Mouse (Mus musculus) natural killer cell, adult 2 months (primary cell): ENCODE results near the gene Eif2b4.
A peak's percentile ranks its signal among the peaks of the same experiment; 100 is the strongest.
"Not testable (repeated sequence)": the region's sequence is repeated elsewhere in the genome, so short reads cannot be mapped to it uniquely, and the experiment has no call there.

Experiments used
- DNase-seq, 2 experiments: peaks; one replicate each; pipeline ENCODE4 v3.0.0; 2022; ENCODE audit warnings: low spot score in 2 of 2

Gene Eif2b4

GRCm38 (mm10) chr5:31192939-31193630 lies at the start of gene Eif2b4, which contains the start of gene Snx17:
Eif2b4 (minus strand) TSS chr5:31193430.
Snx17 (plus strand) TSS chr5:31193227.
- peak; percentile 98 to 99 for DNase-seq

- DNase-seq, result no peak
These were observed 49.0 kb upstream of the Eif2b4 start for GRCm38 (mm10) chr5:31242191-31242590.

- DNase-seq, result no peak
These were observed 48.3 kb upstream of the Eif2b4 start for GRCm38 (mm10) chr5:31241522-31242034.

- DNase-seq, result peak; percentile 93
These were observed 47.6 kb upstream of the Eif2b4 start, which contains the start of the genes Nrbp1 and Gm9970 for GRCm38 (mm10) chr5:31240637-31241521. Nrbp1 (plus strand) TSS chr5:31240864. Gm9970 (minus strand) TSS chr5:31241232.

- no peak for DNase-seq
These were observed 33.4 kb upstream of the Eif2b4 start for GRCm38 (mm10) chr5:31226641-31227040.

- DNase-seq, result no peak
These were observed 29.5 kb upstream of the Eif2b4 start for GRCm38 (mm10) chr5:31222696-31223095.

GRCm38 (mm10) chr5:31221304-31221945 lies 28.2 kb upstream of the Eif2b4 start:
- DNase-seq, result peak in 1 of 2 experiments; percentile 32

GRCm38 (mm10) chr5:31220448-31221303 lies 27.4 kb upstream of the Eif2b4 start, which contains the start of gene Ppm1g:
Ppm1g (minus strand) TSS chr5:31220687.
- DNase-seq, result peak; percentile 97

GRCm38 (mm10) chr5:31219911-31220447 lies 26.7 kb upstream of the Eif2b4 start:
- no peak for DNase-seq

- no peak for DNase-seq
These were observed 26.2 kb upstream of the Eif2b4 start for GRCm38 (mm10) chr5:31219474-31219873.

GRCm38 (mm10) chr5:31219070-31219469 lies 25.8 kb upstream of the Eif2b4 start:
- DNase-seq, result no peak

GRCm38 (mm10) chr5:31218294-31218693 lies 25.1 kb upstream of the Eif2b4 start:
- peak; percentile 37 to 39 for DNase-seq

GRCm38 (mm10) chr5:31216554-31216953 lies 23.3 kb upstream of the Eif2b4 start:
- DNase-seq, result not testable (repeated sequence)

GRCm38 (mm10) chr5:31204421-31204820 lies 11.2 kb upstream of the Eif2b4 start:
- no peak for DNase-seq

- DNase-seq, result no peak
These were observed 10.6 kb upstream of the Eif2b4 start for GRCm38 (mm10) chr5:31203866-31204265.

GRCm38 (mm10) chr5:31202933-31203332 lies 9.7 kb upstream of the Eif2b4 start:
- no peak for DNase-seq

- peak; percentile 94 to 95 for DNase-seq
These were observed 8.7 kb upstream of the Eif2b4 start, which contains the start of gene Zfp513 for GRCm38 (mm10) chr5:31201742-31202590. Zfp513 (minus strand) TSS chr5:31202303.

GRCm38 (mm10) chr5:31201042-31201741 lies 8.0 kb upstream of the Eif2b4 start:
- DNase-seq, result no peak

GRCm38 (mm10) chr5:31200327-31200768 lies 7.1 kb upstream of the Eif2b4 start:
- DNase-seq, result no peak
